Mouse (Mus musculus) lung, postnatal 0 days (tissue): Measurements from ENCODE around the gene Jak3. TPM values are rescaled to one million over a fixed set of nuclear protein-coding genes. Genes with fewer than 3 reads are reported as not detected.

Experiments used
- ATAC-seq: fragments of 200-750 bp; cut with Nextera tagmentation; 2 replicates; pipeline ENCODE4 v1.8.0; 2017; ENCODE audit warnings: moderate library complexity
- DNase-seq: peaks from one replicate; pipeline ENCODE4 v3.0.0-alpha.2; 2016; ENCODE audit warnings: low spot score
- H3K27ac ChIP-seq: fragments of 300-500 bp; sonication (generic); 2 replicates; pipeline ENCODE4 v1.5.1; 2014; ENCODE audit warnings: antibody characterized with exemption, mild to moderate bottlenecking, low read length, mixed read lengths
- H3K27me3 ChIP-seq: fragments of 300-500 bp; sonication (generic); replicated peaks from 2 replicates; pipeline ENCODE4 v1.6.1; 2014; ENCODE audit warnings: low read length, mixed read lengths; ENCODE audit not compliant: insufficient read depth
- H3K36me3 ChIP-seq: fragments of 300-500 bp; sonication (generic); 2 replicates; pipeline ENCODE4 v1.6.1; 2014; ENCODE audit warnings: low read length, mixed read lengths; ENCODE audit not compliant: insufficient read depth
- H3K4me1 ChIP-seq: fragments of 300-500 bp; sonication (generic); 2 replicates; pipeline ENCODE4 v1.6.1; 2014; ENCODE audit warnings: antibody characterized with exemption, low read depth, low read length, mixed read lengths; ENCODE audit not compliant: insufficient read depth
- H3K4me2 ChIP-seq: fragments of 300-500 bp; sonication (generic); replicated peaks from 2 replicates; pipeline ENCODE4 v1.6.1; 2014; ENCODE audit warnings: low read depth, mild to moderate bottlenecking, low read length, moderate library complexity, mixed read lengths
- H3K4me3 ChIP-seq: fragments of 300-500 bp; sonication (generic); 2 replicates; pipeline ENCODE4 v1.5.1; 2014; ENCODE audit warnings: low read depth, low read length
- H3K9ac ChIP-seq: fragments of 300-500 bp; sonication (generic); replicated peaks from 2 replicates; pipeline ENCODE4 v1.6.1; 2014; ENCODE audit warnings: low read depth, mild to moderate bottlenecking
- H3K9me3 ChIP-seq: fragments of 300-500 bp; sonication (generic); 2 replicates; pipeline ENCODE4 v1.6.1; 2016; ENCODE audit warnings: low read length, mixed read lengths
- CTCF ChIP-seq: IDR thresholded peaks from 2 replicates; pipeline ENCODE4 v1.5.1; 2016; ENCODE audit warnings: antibody characterized with exemption, mild to moderate bottlenecking
- EP300 ChIP-seq: IDR thresholded peaks from 2 replicates; pipeline ENCODE4 v1.6.1; 2016; ENCODE audit warnings: antibody characterized with exemption, mild to moderate bottlenecking, control low read depth
- WGBS: fragments of 180-500 bp; shearing (Covaris S2); extraction: QIAGEN DNeasy Blood & Tissue Kit; methylation state at CpG from one replicate; pipeline ENCODE4 v1.1.7; 2014; 5-methylcytosine and 5-hydroxymethylcytosine counted together
- polyA plus RNA-seq: library from polyadenylated mRNA; unstranded; fragments of >200 nt; fragmentation: Nextera tagmentation; extraction: Ambion mirVana; gene quantifications from 2 replicates; pipeline ENCODE4 v1.2.1, GENCODE M21; 2015

Gene Jak3
- polyA plus RNA-seq, 1 experiment from 2014 or later = 7.7 TPM

- peak overlapping the region; percentile 78 for H3K4me2 ChIP-seq
- TF ChIP-seq CTCF = no peak
- TF ChIP-seq EP300 = no peak
- no peaks in the 10 kb centered on the region for H3K36me3 ChIP-seq
- 48% methylated on average over 9 of the region's 9 CpGs for WGBS
- H3K27ac ChIP-seq = peak overlapping the region; percentile 65
- peak overlapping the region; percentile 58 for H3K4me3 ChIP-seq
- peaks cover 8% of the 10 kb centered on the region for H3K4me1 ChIP-seq
- peak overlapping the region; percentile 51 for H3K9ac ChIP-seq
- no peaks in the 10 kb centered on the region; the same call in 1 of the 2 replicates for H3K27me3 ChIP-seq
- no peaks in the 10 kb centered on the region for H3K9me3 ChIP-seq
- DNase-seq (no peak), ATAC-seq (no peak)
These were observed 707 bp downstream of the Jak3 start for GRCm38 (mm10) chr8:71676803-71677202.

GRCm38 (mm10) chr8:71677555-71677954, 1.5 kb downstream of the Jak3 start:
- no peak overlapping the region for H3K9ac ChIP-seq
- ATAC-seq (no peak), DNase-seq (no peak)
- no peaks in the 10 kb centered on the region for H3K9me3 ChIP-seq
- no peak overlapping the region for H3K4me3 ChIP-seq
- no peak overlapping the region for H3K27ac ChIP-seq
- H3K4me1 ChIP-seq = peaks cover 8% of the 10 kb centered on the region
- H3K27me3 ChIP-seq = peaks cover 4% of the 10 kb centered on the region
- TF ChIP-seq CTCF = no peak
- TF ChIP-seq EP300 = no peak
- no peaks in the 10 kb centered on the region for H3K36me3 ChIP-seq
- H3K4me2 ChIP-seq = 0 out of 2 replicates have a peak overlapping the region, but pooled peaks have one; percentile 78

GRCm38 (mm10) chr8:71678216-71678615, 2.1 kb downstream of the Jak3 start:
- no peak overlapping the region for H3K4me2 ChIP-seq
- H3K36me3 ChIP-seq = no peaks in the 10 kb centered on the region
- peaks cover 8% of the 10 kb centered on the region for H3K4me1 ChIP-seq
- no peak for ATAC-seq
- no peak for DNase-seq
- H3K9ac ChIP-seq = no peak overlapping the region
- H3K27me3 ChIP-seq = peaks cover 5% of the 10 kb centered on the region
- no peak overlapping the region for H3K4me3 ChIP-seq
- TF ChIP-seq CTCF (no peak), EP300 (no peak)
- WGBS = 74% methylated on average over 4 of the region's 4 CpGs
- no peak overlapping the region for H3K27ac ChIP-seq
- no peaks in the 10 kb centered on the region for H3K9me3 ChIP-seq

- no peak for ATAC-seq
These were observed 3.0 kb downstream of the Jak3 start for GRCm38 (mm10) chr8:71679116-71679515.

GRCm38 (mm10) chr8:71679550-71680168, 3.6 kb downstream of the Jak3 start:
- Histone ChIP-seq H3K27me3 (peaks cover 16% of the 10 kb centered on the region), H3K27ac (no peak overlapping the region), H3K36me3 (no peaks in the 10 kb centered on the region), H3K4me2 (peak overlapping the region; percentile 44), H3K9me3 (no peaks in the 10 kb centered on the region), H3K9ac (no peak overlapping the region), H3K4me1 (peaks cover 8% of the 10 kb centered on the region), H3K4me3 (peak overlapping the region; percentile 25)
- ATAC-seq = 0 out of 2 replicates have a peak, but pooled peaks have one; percentile 6
- TF ChIP-seq EP300 (no peak), CTCF (no peak)
- no peak for DNase-seq
- 20% methylated on average over 42 of the region's 46 CpGs for WGBS

More at GRCm38 (mm10) chr8:71679116-71679515, 3.0 kb downstream of the Jak3 start:
- H3K36me3 ChIP-seq = no peaks in the 10 kb centered on the region
- DNase-seq = no peak
- H3K9ac ChIP-seq = no peak overlapping the region
- no peak overlapping the region for H3K27ac ChIP-seq
- no peak for TF ChIP-seq EP300
- no peak for TF ChIP-seq CTCF
- H3K4me3 ChIP-seq = peak overlapping the region; percentile 25; the same call in 1 of the 2 replicates
- H3K9me3 ChIP-seq = no peaks in the 10 kb centered on the region
- H3K27me3 ChIP-seq = peaks cover 12% of the 10 kb centered on the region
- WGBS = 34% methylated on average over 15 of the region's 16 CpGs
- peaks cover 8% of the 10 kb centered on the region for H3K4me1 ChIP-seq
- peak overlapping the region; percentile 44 for H3K4me2 ChIP-seq

GRCm38 (mm10) chr8:71680471-71680870, 4.4 kb downstream of the Jak3 start:
- no peak overlapping the region for H3K9ac ChIP-seq
- no peaks in the 10 kb centered on the region for H3K36me3 ChIP-seq
- H3K27ac ChIP-seq = no peak overlapping the region
- H3K4me1 ChIP-seq = peaks cover 8% of the 10 kb centered on the region
- no peak overlapping the region for H3K4me2 ChIP-seq
- peaks cover 24% of the 10 kb centered on the region for H3K27me3 ChIP-seq
- ATAC-seq (peak; percentile 23), DNase-seq (no peak)
- no peaks in the 10 kb centered on the region for H3K9me3 ChIP-seq
- WGBS = 14% methylated on average over 21 of the region's 21 CpGs
- TF ChIP-seq EP300 (0 out of 2 replicates have a peak, but pooled peaks have one; percentile 9), CTCF (no peak)
- H3K4me3 ChIP-seq = no peak overlapping the region
